Mouse (Mus musculus): ENCODE measurements at regions not wholly inside any gene's neighbourhood (a gene's known extent, or its start where the extent isn't known, plus 50 kb on each side); places are given as distances from the start of the nearest gene placed in this dataset.
"Not testable (repeated sequence)": the region's sequence is repeated elsewhere in the genome, so short reads cannot be mapped to it uniquely, and the experiment has no call there.

DNA sequence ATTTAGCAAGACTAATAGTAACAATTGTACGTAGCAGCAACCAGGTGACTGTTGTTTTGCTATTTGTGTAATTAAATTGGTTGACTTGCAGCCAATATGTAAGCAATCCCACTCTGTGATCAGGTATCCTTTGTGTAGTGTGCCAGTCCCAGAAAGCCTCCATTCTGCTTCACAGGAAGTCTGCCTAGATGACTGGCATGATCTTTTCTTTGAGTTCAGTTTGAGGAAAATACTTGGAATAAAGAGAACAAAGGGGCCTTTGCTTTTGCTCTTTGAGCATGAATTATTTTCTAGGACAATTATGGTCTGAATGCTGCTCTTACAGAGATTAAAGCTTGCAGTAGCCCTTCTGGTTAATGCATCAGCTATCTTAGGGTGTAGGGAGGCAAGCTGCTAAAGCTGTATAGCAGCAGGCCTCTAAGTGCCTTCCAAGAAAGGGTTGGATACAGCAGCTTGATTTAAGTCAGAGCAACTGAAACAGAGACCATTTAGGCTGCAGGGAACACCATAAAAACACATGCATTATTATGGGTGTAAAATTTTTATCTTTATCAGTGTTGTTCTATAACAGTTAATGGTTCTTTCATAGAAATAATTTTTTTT lies 271.3 kb upstream of the Slc39a10 start:
- no peaks in the 10 kb centered on the region for H3K36me3 ChIP-seq (ENCODE audit: control insufficient read depth, insufficient read depth, low read length)
- WGBS: 78% methylated on average over 1 of the region's 1 CpGs
- no peak overlapping the region for H3K4me2 ChIP-seq (replicated peaks; ENCODE audit: low read depth, low read length)
- ATAC-seq (ENCODE audit: insufficient number of reproducible peaks, insufficient read depth, low FRiP score, low read depth): no peak
- H3K27me3 ChIP-seq (ENCODE audit: control insufficient read depth, insufficient read depth, low read length): no peaks in the 10 kb centered on the region
- no peak overlapping the region for H3K9ac ChIP-seq (replicated peaks; ENCODE audit: low read depth, low read length)
- H3K27ac ChIP-seq (ENCODE audit: low read length): no peak overlapping the region
- H3K4me3 ChIP-seq (ENCODE audit: low read depth, low read length): no peak overlapping the region
- no peaks in the 10 kb centered on the region for H3K4me1 ChIP-seq (ENCODE audit: control insufficient read depth, insufficient read depth, low read length)
- no peaks in the 10 kb centered on the region for H3K9me3 ChIP-seq (ENCODE audit: control insufficient read depth, low read depth, low read length)

DNA sequence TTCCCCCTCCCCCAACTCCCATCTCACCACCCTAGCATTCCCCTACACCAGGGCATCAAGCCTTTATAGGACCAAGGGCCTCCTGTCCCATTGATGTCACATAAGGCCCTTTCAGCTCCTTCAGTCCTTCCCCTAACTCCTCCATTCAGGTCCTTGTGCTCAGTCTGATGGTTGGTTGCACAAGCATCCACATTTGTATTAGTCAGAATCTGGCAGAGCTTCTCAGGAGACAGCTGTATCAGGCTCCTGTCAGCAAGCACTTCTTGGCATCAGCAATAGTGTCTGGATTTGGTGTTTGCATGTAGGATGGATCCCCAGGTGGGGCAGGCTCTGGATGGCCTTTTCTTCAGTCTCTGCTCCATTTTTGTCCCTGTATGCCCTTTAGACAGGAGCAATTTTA lies 237.4 kb upstream of the Slc39a10 start:
- not testable (repeated sequence) for ATAC-seq (ENCODE audit: insufficient number of reproducible peaks, insufficient read depth, low FRiP score, low read depth); H3K4me1 ChIP-seq (ENCODE audit: control insufficient read depth, insufficient read depth, low read length); H3K27me3 ChIP-seq (ENCODE audit: control insufficient read depth, insufficient read depth, low read length); H3K9me3 ChIP-seq (ENCODE audit: control insufficient read depth, low read depth, low read length); H3K4me3 ChIP-seq (ENCODE audit: low read depth, low read length); H3K9ac ChIP-seq (replicated peaks; ENCODE audit: low read depth, low read length); H3K27ac ChIP-seq (ENCODE audit: low read length); H3K4me2 ChIP-seq (replicated peaks; ENCODE audit: low read depth, low read length); H3K36me3 ChIP-seq (ENCODE audit: control insufficient read depth, insufficient read depth, low read length)

- ATAC-seq (ENCODE audit: insufficient number of reproducible peaks, insufficient read depth, low FRiP score, low read depth): no peak
- Histone ChIP-seq H3K27ac (ENCODE audit: low read length) (no peak overlapping the region), H3K9me3 (ENCODE audit: control insufficient read depth, low read depth, low read length) (no peaks in the 10 kb centered on the region), H3K27me3 (ENCODE audit: control insufficient read depth, insufficient read depth, low read length) (no peaks in the 10 kb centered on the region), H3K4me3 (ENCODE audit: low read depth, low read length) (no peak overlapping the region), H3K36me3 (ENCODE audit: control insufficient read depth, insufficient read depth, low read length) (no peaks in the 10 kb centered on the region), H3K4me1 (ENCODE audit: control insufficient read depth, insufficient read depth, low read length) (no peaks in the 10 kb centered on the region), H3K9ac (replicated peaks; ENCODE audit: low read depth, low read length) (no peak overlapping the region), H3K4me2 (replicated peaks; ENCODE audit: low read depth, low read length) (no peak overlapping the region)
- WGBS: 83% methylated on average over 1 of the region's 1 CpGs
Measured at GRCm38 (mm10) chr1:47119636-47120035, 227.0 kb upstream of the Slc39a10 start.

- H3K4me2 ChIP-seq (replicated peaks; ENCODE audit: low read depth, low read length); H3K4me3 ChIP-seq (ENCODE audit: low read depth, low read length); H3K9me3 ChIP-seq (ENCODE audit: control insufficient read depth, low read depth, low read length); H3K9ac ChIP-seq (replicated peaks; ENCODE audit: low read depth, low read length); ATAC-seq (ENCODE audit: insufficient number of reproducible peaks, insufficient read depth, low FRiP score, low read depth); H3K4me1 ChIP-seq (ENCODE audit: control insufficient read depth, insufficient read depth, low read length); H3K27me3 ChIP-seq (ENCODE audit: control insufficient read depth, insufficient read depth, low read length); H3K27ac ChIP-seq (ENCODE audit: low read length); H3K36me3 ChIP-seq (ENCODE audit: control insufficient read depth, insufficient read depth, low read length): not testable (repeated sequence)
- WGBS: 96% methylated on average over 4 of the region's 4 CpGs
Measured at GRCm38 (mm10) chr1:47116681-47117080, 224.0 kb upstream of the Slc39a10 start.

- ATAC-seq (ENCODE audit: insufficient number of reproducible peaks, insufficient read depth, low FRiP score, low read depth): no peak
- 93% methylated on average over 1 of the region's 1 CpGs for WGBS
- Histone ChIP-seq H3K9me3 (ENCODE audit: control insufficient read depth, low read depth, low read length) (no peaks in the 10 kb centered on the region), H3K4me1 (ENCODE audit: control insufficient read depth, insufficient read depth, low read length) (no peaks in the 10 kb centered on the region), H3K9ac (replicated peaks; ENCODE audit: low read depth, low read length) (no peak overlapping the region), H3K27ac (ENCODE audit: low read length) (no peak overlapping the region), H3K4me2 (replicated peaks; ENCODE audit: low read depth, low read length) (no peak overlapping the region), H3K4me3 (ENCODE audit: low read depth, low read length) (no peak overlapping the region), H3K36me3 (ENCODE audit: control insufficient read depth, insufficient read depth, low read length) (no peaks in the 10 kb centered on the region), H3K27me3 (ENCODE audit: control insufficient read depth, insufficient read depth, low read length) (no peaks in the 10 kb centered on the region)
Measured at GRCm38 (mm10) chr1:47112494-47112893, 219.8 kb upstream of the Slc39a10 start.

GRCm38 (mm10) chr1:47104055-47104454 lies 211.4 kb upstream of the Slc39a10 start:
- Histone ChIP-seq H3K9ac (replicated peaks; ENCODE audit: low read depth, low read length) (no peak overlapping the region), H3K4me3 (ENCODE audit: low read depth, low read length) (no peak overlapping the region), H3K27me3 (ENCODE audit: control insufficient read depth, insufficient read depth, low read length) (no peaks in the 10 kb centered on the region), H3K36me3 (ENCODE audit: control insufficient read depth, insufficient read depth, low read length) (no peaks in the 10 kb centered on the region), H3K9me3 (ENCODE audit: control insufficient read depth, low read depth, low read length) (no peaks in the 10 kb centered on the region), H3K27ac (ENCODE audit: low read length) (no peak overlapping the region), H3K4me1 (ENCODE audit: control insufficient read depth, insufficient read depth, low read length) (no peaks in the 10 kb centered on the region), H3K4me2 (replicated peaks; ENCODE audit: low read depth, low read length) (no peak overlapping the region)
- no peak for ATAC-seq (ENCODE audit: insufficient number of reproducible peaks, insufficient read depth, low FRiP score, low read depth)
- WGBS: 84% methylated on average over 4 of the region's 4 CpGs

DNA sequence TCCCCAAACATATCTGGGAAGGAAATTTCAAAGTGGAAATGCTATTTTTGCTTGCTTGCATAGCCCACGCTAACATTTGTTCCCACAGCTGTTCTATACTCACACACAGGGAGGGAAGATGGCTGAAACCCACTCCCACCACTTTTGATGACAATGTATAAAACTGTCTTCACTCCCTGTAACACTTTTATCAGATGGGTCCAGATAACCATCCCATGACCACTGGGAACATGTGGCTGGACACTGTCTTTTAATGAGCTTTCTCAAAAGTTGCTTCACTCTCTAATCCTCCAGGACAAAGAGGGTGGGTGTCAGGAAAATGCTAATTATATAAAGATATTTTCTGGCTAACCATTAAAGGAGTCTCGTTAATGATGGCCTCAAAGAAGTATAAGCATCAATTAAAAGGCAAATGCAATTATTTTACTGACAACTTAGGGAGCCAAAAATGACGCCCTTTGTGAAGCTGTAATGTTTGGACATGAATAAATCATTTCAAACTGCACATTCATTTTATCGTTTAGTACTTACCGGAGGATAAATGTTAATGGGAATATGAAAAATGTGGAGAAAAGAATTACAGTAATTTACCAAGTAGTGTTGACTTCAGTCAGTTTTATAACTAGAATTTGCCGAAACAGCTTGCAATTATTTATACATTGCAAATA lies 210.8 kb upstream of the Slc39a10 start:
- WGBS: 64% methylated on average over 6 of the region's 6 CpGs
- Histone ChIP-seq H3K4me1 (ENCODE audit: control insufficient read depth, insufficient read depth, low read length) (no peaks in the 10 kb centered on the region), H3K27ac (ENCODE audit: low read length) (no peak overlapping the region), H3K9me3 (ENCODE audit: control insufficient read depth, low read depth, low read length) (no peaks in the 10 kb centered on the region), H3K9ac (replicated peaks; ENCODE audit: low read depth, low read length) (no peak overlapping the region), H3K27me3 (ENCODE audit: control insufficient read depth, insufficient read depth, low read length) (no peaks in the 10 kb centered on the region), H3K4me3 (ENCODE audit: low read depth, low read length) (no peak overlapping the region), H3K36me3 (ENCODE audit: control insufficient read depth, insufficient read depth, low read length) (no peaks in the 10 kb centered on the region), H3K4me2 (replicated peaks; ENCODE audit: low read depth, low read length) (no peak overlapping the region)
- ATAC-seq (ENCODE audit: insufficient number of reproducible peaks, insufficient read depth, low FRiP score, low read depth): no peak

- Histone ChIP-seq H3K4me2 (replicated peaks; ENCODE audit: low read depth, low read length) (no peak overlapping the region), H3K27me3 (ENCODE audit: control insufficient read depth, insufficient read depth, low read length) (no peaks in the 10 kb centered on the region), H3K27ac (ENCODE audit: low read length) (no peak overlapping the region), H3K9ac (replicated peaks; ENCODE audit: low read depth, low read length) (no peak overlapping the region), H3K9me3 (ENCODE audit: control insufficient read depth, low read depth, low read length) (no peaks in the 10 kb centered on the region), H3K4me1 (ENCODE audit: control insufficient read depth, insufficient read depth, low read length) (no peaks in the 10 kb centered on the region), H3K4me3 (ENCODE audit: low read depth, low read length) (no peak overlapping the region), H3K36me3 (ENCODE audit: control insufficient read depth, insufficient read depth, low read length) (no peaks in the 10 kb centered on the region)
- WGBS: 75% methylated on average over 7 of the region's 7 CpGs
- ATAC-seq (ENCODE audit: insufficient number of reproducible peaks, insufficient read depth, low FRiP score, low read depth): no peak
Measured at GRCm38 (mm10) chr1:47097084-47097996, 204.7 kb upstream of the Slc39a10 start.

Measured in stomach, embryonic 14.5 days (tissue).